Comparison of ENCODE assay signal across 16 mouse cellular contexts in the genomic region with DNA sequence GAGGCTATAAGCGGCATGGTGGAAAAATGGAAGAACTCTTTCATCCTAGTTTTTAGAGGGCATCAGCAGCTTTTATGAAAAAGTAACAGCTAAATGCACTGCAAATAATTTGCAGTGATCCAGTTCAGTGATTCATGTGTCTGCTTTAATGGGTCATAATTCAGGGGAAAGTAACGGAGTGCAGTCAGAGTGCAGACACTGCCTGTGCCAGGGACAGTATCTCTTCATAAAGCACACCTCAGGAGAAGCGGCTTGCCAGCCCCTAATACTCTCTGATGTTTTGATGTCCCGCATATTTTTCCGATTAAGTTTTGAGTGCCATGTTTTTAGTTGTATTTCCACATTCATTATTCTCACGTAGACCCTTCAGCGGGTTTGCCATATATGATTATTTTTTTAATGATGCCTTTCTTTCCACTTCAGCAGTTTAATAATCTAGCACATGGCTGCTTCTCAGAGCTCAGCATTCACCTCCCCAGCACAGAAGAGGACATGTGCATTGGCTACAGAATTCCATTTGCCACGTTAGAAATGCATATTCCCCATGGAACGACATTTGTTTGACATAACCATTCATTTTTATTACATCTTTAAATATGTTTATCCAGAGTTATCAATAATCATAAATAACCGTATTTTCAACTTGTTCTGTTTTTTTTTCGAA.
"Had no signal": no experiment of that assay in that cellular context is flagged by ENCODE, and none has a peak within 500 bp of the region (broad histone marks: within the 10 kb centered on the region; RNA-seq: fewer than 3 reads in every experiment).

No protein-coding gene starts in this region.

- DNase-seq: lung, adult 18-20 months; lung, embryonic 14.5 days; lung, postnatal 10 days; lung, postnatal 4 days; midbrain, embryonic 14.5 days; right cerebral cortex, postnatal 14 days; thymus, adult 2 months; thymus, postnatal 25 days; thymus, postnatal 4 days had no signal

- H3K4me3 ChIP-seq: midbrain, embryonic 10.5 days; midbrain, embryonic 12.5 days; myocyte; stomach, embryonic 15.5 days had no signal

- ATAC-seq: midbrain, embryonic 16.5 days had no signal

- H3K27ac ChIP-seq: liver, embryonic 14.5 days; midbrain, embryonic 10.5 days; midbrain, embryonic 12.5 days; stomach, embryonic 15.5 days; stomach, postnatal 0 days had no signal

- H3K9ac ChIP-seq: liver, embryonic 14.5 days; lung, embryonic 14.5 days; midbrain, embryonic 12.5 days; stomach, embryonic 15.5 days had no signal

- H3K9me3 ChIP-seq: midbrain, embryonic 10.5 days; midbrain, embryonic 12.5 days; stomach, embryonic 15.5 days had no signal

- H3K4me1 ChIP-seq: stomach, embryonic 15.5 days had no signal

- H3K4me2 ChIP-seq: lung, embryonic 14.5 days; midbrain, embryonic 12.5 days; stomach, embryonic 15.5 days had no signal

- H3K27me3 ChIP-seq: midbrain, embryonic 12.5 days; stomach, embryonic 15.5 days had no signal

- H3K36me3 ChIP-seq: midbrain, embryonic 12.5 days had no signal
